In the genomic region with DNA sequence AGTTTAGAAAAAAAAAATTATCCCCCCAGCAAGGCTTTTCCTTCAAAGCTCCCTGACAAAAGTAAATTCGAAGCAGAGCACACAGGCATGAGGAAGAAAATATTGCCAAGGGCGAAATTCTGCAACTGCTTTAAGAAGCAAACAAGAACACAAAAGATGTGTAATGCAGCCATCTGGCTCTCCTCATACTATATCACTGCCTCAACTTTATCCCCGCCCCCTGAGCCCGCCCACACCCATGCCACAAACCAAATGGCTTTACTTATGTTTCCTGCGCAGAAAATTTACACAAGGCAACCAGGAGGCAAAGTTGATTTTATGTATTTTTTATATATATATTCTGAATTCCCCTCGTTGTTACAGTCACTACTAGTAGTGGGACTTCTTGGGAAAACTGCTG, we compare ENCODE assay signal across 14 mouse cellular contexts.
DNase-seq lines count a peak whose midpoint lies in the region; ATAC-seq lines count a peak whose summit lies in the region.
"Had no signal": no experiment of that assay in that cellular context is flagged by ENCODE, and none has a peak within 500 bp of the region (broad histone marks: within the 10 kb centered on the region; RNA-seq: fewer than 3 reads in every experiment).

No protein-coding gene starts in this region.

- H3K4me3 ChIP-seq in limb, embryonic 15.5 days, result no peak overlapping the region
- no peak overlapping the region for H3K4me3 ChIP-seq in midbrain, embryonic 10.5 days
- H3K4me3 ChIP-seq: gastrocnemius, adult 2 months; heart, embryonic 15.5 days had no signal

- no peak overlapping the region for H3K9ac ChIP-seq in limb, embryonic 15.5 days
- H3K9ac ChIP-seq: heart, embryonic 15.5 days had no signal

- H3K4me1 ChIP-seq in limb, embryonic 15.5 days, result peaks cover 43% of the 10 kb centered on the region
- H3K4me1 ChIP-seq in midbrain, embryonic 10.5 days, result peaks cover 41% of the 10 kb centered on the region

- H3K4me2 ChIP-seq in limb, embryonic 15.5 days, result no peak overlapping the region
- H3K4me2 ChIP-seq: heart, embryonic 15.5 days had no signal

- no peaks in the 10 kb centered on the region for H3K9me3 ChIP-seq in limb, embryonic 15.5 days
- no peaks in the 10 kb centered on the region for H3K9me3 ChIP-seq in midbrain, embryonic 10.5 days (replicated peaks)
- H3K9me3 ChIP-seq: heart, embryonic 15.5 days had no signal

- ATAC-seq in frontal cortex, adult (ENCODE audit: low TSS enrichment), result peak; percentile 62
- ATAC-seq in limb, embryonic 15.5 days (ENCODE audit: insufficient number of reproducible peaks, low FRiP score, low TSS enrichment, low read depth), result no peak
- ATAC-seq: midbrain, embryonic 16.5 days had no signal

- H3K27ac ChIP-seq in limb, embryonic 15.5 days, result peak overlapping the region; percentile 47; the same call in 1 of the 2 replicates
- no peak overlapping the region for H3K27ac ChIP-seq in midbrain, embryonic 10.5 days (replicated peaks)
- H3K27ac ChIP-seq: gastrocnemius, adult 2 months; heart, embryonic 15.5 days had no signal

- H3K27me3 ChIP-seq in limb, embryonic 15.5 days, result no peaks in the 10 kb centered on the region
- H3K27me3 ChIP-seq in midbrain, embryonic 10.5 days (ENCODE audit: low read depth, poor library complexity, severe bottlenecking), result 0 out of 2 replicates have a peak, but pooled peaks cover 4% of the 10 kb centered on the region
- H3K27me3 ChIP-seq: heart, embryonic 15.5 days had no signal

- no peaks in the 10 kb centered on the region for H3K36me3 ChIP-seq in limb, embryonic 15.5 days
- H3K36me3 ChIP-seq in midbrain, embryonic 10.5 days, result 0 out of 2 replicates have a peak, but pooled peaks cover 8% of the 10 kb centered on the region
- H3K36me3 ChIP-seq: heart, embryonic 15.5 days had no signal

- DNase-seq in frontal cortex, postnatal 14 days (ENCODE audit: low spot score in 2 of 2), result no peak
- DNase-seq in spleen, postnatal 36 days (ENCODE audit: low spot score in 2 of 2), result peak; percentile 32 to 45
- no peak for DNase-seq in spleen, postnatal 4 days (ENCODE audit: low spot score in 2 of 2)
- DNase-seq in midbrain, embryonic 10.5 days (ENCODE audit: low spot score), result no peak
- DNase-seq in natural killer cell, adult 2 months (ENCODE audit: low spot score in 2 of 2), result no peak
- no peak for DNase-seq in Muller cell, postnatal 12 days (ENCODE audit: inconsistent ontology term)
- DNase-seq: cerebellum, adult 9-10 months; gastrocnemius, adult 2 months; liver; lung, postnatal 10 days had no signal

- WGBS in limb, embryonic 15.5 days, result 32% methylated on average over 6 of the region's 6 CpGs
- WGBS in midbrain, embryonic 10.5 days, result 88% methylated on average over 6 of the region's 6 CpGs

Comparison
In these comparisons a context has a peak if more than half of its experiments do, and no peak if none do; other contexts are left out.
1. DNase-seq: peak in spleen, postnatal 36 days (2 of 2); none in frontal cortex, postnatal 14 days (0 of 2), spleen, postnatal 4 days (0 of 2), midbrain, embryonic 10.5 days (single experiment), natural killer cell, adult 2 months (0 of 2) and Muller cell, postnatal 12 days (single experiment).